Mouse (Mus musculus) heart, postnatal 14 days (tissue): ENCODE measurements around the gene Rps6kb2. TPM values are rescaled to one million over a fixed set of nuclear protein-coding genes. Genes with fewer than 3 reads are reported as not detected.
"Not testable (repeated sequence)": the region's sequence is repeated elsewhere in the genome, so short reads cannot be mapped to it uniquely, and the experiment has no call there.

Experiments
- DNase-seq, 2 experiments: peaks; one replicate each; pipeline ENCODE4 v3.0.0; 2021 to 2022
- intact Hi-C: fragments of 180-260 bp; cut with DNase I; formaldehyde crosslinking; loops from one replicate; pipeline ENCODE4 v1.15.1; 2025
- total RNA-seq, 2 experiments: library from RNA; stranded (reverse); gene quantifications; 2 replicates each; pipeline ENCODE4 v1.2.3; 2021

The Rps6kb2 gene
- total RNA-seq, 2 experiments from 2014 or later = 21.6 to 23.6 TPM

DNA sequence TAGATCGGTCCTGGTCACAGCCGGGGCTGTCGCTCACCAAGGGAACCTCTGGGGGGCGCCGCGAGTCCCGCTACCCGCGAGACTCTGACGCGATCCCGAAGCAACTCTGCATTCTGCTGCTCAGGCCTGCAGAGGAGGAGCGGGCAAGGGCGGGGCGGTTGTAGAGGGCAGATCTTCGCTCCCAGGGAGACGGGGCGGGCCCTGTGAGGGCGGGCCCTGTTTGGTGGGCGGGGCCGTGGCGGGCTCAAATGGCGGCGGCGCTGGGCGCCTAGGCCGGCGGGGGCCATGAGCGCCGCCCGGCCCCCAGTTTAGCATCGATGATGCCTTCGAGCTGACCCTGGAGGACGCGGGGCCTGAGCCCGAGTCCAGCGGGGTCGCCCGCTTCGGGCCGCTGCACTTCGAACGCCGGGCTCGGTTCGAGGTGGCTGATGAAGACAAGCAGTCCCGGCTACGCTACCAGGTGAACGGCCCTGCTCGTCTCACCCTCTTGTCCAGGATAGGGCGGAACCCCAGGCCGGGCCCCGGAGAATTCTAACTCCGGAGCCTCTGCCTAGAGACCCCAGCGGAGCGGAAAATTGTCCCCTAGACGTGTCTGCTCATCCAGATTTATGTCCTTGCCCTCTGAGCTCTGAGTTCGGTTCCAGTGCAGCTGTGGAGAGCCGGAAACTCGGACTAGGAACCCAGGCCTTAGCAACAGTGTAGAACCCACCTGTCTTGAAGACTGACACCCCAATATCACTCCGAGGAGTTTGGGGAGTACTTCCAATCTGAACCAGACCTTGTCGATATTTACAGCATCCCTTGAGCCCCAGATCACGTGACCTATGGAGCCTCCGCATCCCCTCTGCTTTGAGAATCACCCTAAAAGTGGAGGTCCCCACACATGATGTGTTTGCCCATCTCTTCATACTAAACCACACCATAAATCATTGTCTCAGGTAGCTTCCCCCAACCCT, 37.1 kb downstream of the Rps6kb2 start, which contains the start of gene Aip:
Gene Aip (minus strand): TSS at position 118 of the 956 bp plus-strand sequence.
- DNase-seq = peak; percentile 98
- intact Hi-C loops = loop anchor here (2.0 to 5.0 kb wide), 2 partner anchors 71 to 103 kb away; no protein-coding TSS in a partner anchor

DNA sequence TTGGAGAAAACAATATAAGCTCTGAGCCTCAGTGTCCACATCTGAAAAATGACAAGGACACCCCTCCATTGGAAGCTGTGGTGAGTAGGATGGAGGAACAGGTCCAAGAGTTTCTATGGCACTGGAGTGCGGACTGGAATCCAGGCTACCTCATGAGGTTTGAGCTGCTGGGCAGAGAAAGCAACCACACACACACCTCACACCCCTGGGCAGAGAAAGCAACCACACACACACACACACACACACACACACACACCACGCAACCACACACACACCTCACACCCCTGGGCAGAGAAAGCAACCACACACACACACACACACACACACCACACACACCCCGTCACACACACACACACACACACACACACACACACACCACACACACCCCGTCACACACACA, 37.9 kb downstream of the Rps6kb2 start:
- intact Hi-C loops = loop anchor here (5.0 kb wide), 1 partner anchor 72 kb away; no protein-coding TSS in a partner anchor
- DNase-seq = not testable (repeated sequence)

DNA sequence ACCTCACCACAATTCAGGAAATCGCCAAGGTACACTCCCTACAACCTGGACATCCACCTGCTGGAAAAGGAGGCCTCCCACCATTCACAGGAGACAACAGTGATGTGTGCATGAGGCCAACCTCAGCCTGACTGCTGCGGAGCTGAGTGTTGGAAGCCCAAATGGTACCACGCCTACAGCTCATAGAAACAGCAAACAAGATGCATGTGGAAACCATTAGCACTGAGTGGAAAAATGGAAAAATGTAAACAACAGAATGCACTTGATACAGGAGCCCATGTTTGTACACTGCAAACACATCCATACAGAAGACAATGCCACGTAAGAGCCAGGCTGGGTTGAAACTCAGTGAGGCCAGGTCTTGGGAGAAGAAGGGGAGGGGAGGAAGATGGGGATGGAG, 38.7 kb downstream of the Rps6kb2 start:
- intact Hi-C loops = no loop called here
- no peak for DNase-seq

DNA sequence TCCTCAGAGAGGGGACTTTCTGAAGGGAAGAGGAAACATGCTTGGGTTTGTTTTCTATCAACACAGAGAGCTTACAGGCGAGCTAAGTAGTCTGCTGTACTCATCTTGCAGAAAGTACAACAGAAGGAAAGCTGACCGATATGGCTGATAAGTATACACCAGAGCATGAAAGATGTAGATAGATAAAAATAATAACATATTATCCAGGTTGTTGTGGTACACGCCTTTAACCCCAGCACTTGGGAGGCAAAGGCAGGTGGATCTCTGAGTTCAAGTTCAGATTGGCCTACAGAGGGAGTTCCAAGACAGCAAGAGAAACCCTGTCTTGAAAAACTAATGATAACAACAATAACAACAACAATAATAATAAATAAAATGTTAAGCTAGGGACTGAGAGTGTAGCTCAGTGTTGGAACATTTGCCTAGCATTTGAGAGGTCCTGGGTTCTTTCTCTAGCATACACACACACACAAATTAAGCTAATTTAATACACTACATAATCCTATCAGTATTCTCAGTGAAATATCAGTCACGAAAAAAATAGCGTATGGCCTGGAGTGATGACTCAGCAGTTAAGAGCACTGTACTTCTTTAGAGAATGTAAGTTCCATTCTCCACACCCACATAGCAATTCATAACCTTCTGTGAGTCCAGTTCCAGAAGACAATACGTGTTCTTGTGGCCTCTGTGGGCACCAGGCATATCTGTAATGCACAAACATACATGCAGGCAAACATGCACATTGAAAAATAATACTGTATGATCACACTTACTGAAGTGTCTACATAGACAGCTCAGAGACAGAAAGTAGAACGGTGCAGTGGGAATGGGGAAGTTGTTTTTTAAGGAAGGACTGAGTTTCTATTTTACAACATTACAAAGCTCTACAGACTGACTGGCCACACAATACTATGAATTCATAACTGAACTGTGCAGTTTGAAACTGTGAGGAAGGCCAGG, 40.5 kb downstream of the Rps6kb2 start:
- intact Hi-C loops = no loop called here
- no peak for DNase-seq

DNA sequence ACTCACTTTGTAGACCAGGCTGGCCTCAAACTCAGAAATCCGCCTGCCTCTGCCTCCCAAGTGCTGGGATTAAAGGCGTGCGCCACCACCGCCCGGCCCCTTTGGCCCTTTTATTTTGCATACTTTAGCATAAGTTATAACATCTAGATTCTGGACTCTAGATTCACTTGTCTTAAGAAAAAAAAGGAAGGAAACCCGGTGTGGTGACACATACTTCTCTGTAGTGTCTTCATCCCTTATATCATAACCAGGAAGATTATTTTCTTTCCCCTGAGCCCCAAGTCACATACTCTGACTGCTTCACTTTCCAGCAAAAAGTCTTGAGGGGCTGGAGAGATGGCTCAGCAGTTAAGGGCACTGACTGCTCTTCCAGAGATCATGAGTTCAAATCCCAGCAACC, 41.3 kb downstream of the Rps6kb2 start:
- DNase-seq, intact Hi-C loops: not testable (repeated sequence)

DNA sequence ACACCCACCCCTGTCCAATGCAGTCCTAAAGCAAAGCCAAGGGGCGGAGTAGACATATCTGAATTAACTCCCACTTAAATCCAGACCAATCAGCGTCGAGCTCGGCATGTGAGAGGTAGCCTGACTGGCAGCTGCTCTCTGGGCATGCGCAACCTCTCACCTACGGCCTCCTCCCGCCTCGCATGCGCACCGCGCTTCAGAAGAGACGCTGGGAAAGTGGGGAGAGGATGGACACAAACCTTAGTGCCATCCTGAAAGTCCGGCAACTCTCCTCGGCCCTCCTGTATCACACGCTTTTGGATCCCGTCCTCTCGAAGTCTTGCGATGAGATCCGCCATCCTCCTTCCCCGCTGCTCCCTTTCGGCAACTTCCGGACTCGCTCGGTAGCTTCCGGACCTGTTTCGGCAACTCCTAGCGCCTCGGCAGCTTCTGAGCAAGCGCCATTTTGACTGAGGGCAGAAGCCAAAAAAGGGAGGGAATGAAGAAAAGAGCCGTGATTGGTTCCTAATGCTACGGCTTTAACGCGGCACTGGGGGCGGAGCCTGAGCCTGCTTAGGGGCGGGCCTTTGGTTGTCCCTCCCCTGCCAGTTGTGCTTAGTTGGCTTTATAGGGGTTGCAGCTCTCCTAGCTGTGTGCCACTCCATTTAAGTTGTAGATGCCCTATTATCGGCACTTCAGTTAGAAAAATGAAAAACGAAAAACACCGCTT, 41.9 kb downstream of the Rps6kb2 start:
- peak; percentile 94 to 99 for DNase-seq
- intact Hi-C loops = no loop called here

DNA sequence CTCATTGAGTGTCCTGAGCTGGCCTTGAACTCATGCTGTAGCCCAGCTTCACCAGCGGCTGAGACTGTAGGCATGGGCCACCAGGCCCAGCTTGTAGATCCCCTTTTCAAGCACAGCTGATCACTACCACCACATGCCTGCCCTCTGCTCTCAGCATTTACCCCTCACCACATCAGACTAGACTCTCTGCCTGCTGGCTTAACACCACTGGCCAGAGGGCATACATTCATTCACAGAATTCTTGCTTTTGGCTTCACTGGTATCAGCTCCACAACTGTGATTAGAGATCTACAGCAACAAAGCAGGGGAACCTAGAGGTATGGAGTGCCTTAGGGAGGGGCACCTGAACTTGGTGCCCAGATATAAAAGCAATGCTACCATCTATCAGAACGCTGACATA, 42.7 kb downstream of the Rps6kb2 start:
- intact Hi-C loops = no loop called here
- no peak for DNase-seq

DNA sequence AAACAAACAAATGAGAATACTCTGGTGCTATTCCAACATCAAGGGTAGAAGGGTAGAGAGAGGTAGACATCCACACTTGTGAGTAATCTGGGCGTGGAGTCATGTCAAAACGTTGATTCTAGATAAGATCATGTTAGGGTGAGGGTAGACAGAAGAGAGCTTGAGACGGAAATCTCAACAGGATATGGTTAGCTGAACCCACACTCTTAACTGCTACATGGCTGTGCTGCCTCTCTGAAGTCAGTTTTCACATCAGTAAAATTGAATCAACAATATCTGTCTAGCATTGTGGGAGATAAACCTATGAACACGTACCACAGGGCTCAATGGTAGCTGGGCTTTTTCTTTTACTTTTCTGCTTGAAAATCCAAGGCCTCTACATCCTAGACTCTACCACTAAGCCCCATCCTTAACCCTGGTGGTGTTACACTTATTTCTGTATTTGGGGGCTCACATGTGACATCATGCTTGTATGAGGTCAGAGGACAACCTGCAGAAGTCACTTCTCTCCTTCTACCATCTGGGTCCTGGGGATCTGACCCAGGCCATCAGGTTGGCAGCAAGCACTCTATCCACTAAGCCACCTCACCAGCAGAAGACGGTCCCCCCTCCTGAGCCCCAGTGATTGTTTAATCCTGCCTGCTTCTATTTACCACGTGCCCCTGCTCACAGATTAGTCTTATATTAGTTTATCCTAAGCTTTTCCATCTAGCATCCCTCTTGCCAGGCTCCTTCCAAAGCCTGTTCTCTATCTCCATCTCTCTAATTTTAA, 43.3 kb downstream of the Rps6kb2 start:
- no peak for DNase-seq
- intact Hi-C loops = no loop called here

DNA sequence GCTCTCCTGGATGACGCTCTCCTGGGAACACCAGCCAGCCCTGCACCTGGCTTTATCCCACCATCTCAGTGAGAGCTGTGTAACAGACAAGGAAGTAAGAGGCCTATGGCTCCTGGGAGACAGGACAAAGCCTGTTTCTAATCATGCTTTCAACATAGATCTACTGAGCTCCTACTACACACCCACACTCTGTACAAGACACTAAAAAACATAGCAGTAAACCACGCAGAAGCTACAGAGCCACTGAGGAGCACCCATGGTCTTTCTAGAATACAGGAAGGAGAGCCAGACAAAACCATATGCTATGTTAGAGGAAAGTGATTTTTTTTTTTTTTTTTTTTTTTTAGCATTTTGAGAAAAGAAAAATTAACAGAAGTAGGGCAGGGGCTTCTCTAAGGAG, 44.8 kb downstream of the Rps6kb2 start:
- no peak for DNase-seq
- intact Hi-C loops = no loop called here

DNA sequence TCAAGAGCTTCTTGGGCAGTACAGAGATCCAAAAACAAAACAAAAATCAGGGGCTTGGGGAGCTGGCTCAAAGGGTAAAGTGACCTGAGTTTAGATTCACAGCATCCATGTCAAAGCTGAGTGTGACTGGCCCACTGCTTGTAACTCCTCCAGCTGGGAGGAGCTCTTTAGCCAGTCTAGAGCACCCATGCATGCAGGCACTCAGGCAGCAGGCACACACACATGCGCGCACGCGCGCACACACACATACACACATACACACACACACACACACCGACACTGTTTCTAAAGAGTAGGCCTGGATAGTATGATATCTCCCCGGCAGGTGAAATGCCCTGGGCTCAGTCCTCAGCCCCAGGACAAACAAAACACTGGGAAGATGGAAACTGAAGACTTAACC, 46.1 kb downstream of the Rps6kb2 start:
- intact Hi-C loops = no loop called here

DNA sequence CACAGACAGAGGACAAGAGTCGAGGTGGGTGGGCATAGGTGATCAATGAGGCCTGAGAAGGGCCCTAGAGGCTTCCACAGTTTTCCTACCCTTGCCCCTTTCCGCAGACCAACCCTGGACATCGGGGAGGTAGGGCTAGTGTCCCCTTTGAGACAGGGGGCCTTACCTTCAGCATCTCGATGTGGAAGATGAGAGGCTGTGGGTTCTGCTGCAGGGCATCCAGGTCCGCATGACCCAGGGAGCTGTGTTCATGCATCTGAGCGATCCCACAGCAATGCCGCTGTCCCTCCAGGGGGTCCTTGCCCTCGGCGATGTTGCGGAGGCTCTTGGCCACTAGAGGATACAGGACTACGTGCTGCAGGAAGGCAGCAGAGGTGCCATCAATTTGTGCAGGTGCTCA, 47.3 kb downstream of the Rps6kb2 start:
- DNase-seq = no peak
- intact Hi-C loops = no loop called here

More for the DNA sequence above, 46.1 kb downstream of the Rps6kb2 start:
- no peak for DNase-seq

DNA sequence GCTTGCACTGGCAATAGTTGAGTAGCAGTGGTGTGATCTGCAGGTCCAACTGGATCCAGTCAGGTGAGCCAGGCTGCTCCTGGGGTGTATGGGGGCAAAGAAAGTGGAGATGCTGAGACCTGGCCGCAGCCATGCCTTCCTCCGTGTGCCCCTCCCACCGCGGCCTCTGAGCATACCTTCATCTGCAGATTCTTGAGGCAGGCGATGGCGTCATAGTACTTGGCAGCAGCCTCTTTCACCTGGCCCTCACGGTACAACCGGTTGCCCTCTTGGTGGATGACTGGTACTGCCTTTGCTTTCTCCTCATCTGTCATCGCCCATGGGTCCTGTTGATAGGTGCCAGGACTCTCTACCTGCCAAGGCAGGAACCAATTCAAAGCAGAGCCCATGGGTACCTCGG, 48.0 kb downstream of the Rps6kb2 start:
- no peak for DNase-seq
- intact Hi-C loops = no loop called here

DNA sequence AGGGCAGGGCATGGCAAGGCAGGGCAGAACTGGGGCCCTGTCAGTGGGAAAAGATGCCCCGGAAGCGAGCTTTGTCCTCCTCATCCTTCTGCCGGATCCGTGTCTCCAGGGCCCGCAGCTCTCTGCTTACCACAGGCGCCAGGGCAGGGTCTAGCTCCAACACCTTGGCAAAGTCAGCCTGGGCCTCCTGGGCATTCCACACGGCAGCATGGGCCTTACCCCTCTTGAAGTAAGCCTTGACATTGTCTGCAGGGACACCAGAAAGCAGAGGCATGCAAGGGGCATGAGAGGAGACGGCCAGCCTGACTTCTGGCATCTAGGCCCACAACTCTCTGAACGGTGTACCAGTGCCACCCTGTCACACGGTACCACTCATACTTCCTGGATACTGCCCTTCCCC, 48.6 kb downstream of the Rps6kb2 start:
- intact Hi-C loops = no loop called here
- no peak for DNase-seq

DNA sequence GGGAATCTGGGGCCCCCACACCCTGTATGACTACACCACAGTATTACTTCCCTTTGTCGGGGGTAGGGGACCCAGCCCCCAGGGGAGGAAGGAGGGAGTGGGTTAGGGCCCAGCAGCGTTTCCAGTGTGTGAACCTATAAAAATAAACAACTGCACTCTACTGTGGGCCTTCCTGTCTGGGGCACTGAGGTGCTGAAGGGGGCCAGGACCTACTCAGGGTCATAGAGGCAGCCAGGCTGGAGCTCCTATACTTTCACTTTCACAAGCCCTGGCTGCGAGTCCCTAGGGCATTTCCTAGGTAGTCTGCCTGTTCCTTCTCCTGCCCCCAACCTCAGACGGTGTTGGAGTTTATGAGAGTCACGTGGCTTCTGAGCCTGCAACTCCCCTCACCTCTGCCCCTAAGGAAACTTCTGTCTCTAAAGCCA, 49.3 kb downstream of the Rps6kb2 start:
- DNase-seq = peak in 1 of 2 experiments; percentile 17
- intact Hi-C loops = no loop called here

DNA sequence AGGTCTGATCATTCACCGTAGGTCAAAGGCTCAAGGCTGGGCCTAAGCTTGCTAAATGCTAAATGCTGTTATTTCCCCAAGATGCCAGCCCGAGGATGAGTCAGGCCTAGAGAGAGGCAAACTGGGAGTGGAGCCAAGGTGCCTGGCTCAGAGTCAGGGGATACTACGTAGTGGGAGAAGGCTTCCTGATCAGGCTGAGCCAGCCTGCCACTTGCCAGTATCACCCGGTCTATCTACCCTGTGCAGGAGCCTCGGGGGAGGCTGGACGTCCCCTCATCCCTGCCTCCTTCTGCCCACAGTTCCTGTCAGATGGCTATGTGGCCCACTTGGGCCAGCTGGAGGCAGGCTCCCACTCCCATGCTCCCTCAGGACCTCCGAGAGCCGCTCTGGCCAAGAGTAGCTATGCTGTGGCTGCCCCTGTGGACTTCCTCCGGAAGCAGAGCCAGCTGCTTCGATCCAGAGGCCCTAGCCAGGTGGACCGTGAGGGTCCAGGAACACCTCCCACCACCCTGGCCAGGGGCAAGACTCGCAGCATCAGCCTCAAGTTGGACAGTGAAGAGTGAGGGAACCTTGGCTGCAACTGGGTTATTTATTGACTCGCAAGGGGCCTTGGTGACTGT, 49.9 kb downstream of the Rps6kb2 start:
- intact Hi-C loops = no loop called here

DNA sequence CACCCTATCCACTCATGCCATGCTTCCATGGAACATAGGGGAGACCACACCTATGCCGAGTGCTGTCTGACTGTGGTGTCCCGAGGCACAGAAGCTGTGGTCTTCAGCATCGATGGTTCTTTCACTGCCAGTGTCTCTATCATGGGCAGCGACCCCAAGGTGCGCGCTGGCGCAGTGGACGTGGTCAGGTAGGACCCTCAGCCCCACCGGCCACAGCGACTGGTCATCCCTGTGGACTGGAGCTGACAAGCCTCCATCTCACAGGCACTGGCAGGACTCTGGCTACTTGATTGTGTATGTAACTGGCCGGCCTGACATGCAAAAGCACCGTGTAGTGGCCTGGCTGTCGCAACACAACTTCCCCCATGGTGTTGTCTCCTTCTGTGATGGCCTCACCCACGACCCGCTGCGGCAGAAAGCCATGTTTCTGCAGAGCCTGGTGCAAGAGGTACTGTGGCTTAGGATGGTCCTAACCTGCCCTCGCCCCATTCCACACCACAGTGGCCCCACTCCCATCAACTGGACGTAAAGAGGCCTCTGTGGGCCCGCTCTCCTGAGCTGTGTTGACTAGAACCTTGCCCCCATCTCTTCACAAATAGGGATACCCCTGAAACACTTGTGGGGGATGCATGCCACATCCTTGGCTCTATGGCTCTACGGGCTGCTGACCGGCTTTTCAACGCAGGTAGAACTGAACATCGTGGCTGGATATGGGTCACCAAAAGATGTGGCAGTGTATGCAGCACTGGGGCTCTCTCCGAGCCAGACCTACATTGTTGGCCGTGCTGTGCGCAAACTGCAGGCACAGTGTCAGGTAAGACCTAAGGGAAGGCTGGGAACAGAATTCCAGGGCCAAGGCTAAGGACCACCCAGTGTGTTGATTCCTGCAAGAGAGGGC, 50.8 kb downstream of the Rps6kb2 start:
- intact Hi-C loops = no loop called here
- DNase-seq = no peak

More for the DNA sequence above, 49.9 kb downstream of the Rps6kb2 start:
- DNase-seq = peak; percentile 65 to 81

DNA sequence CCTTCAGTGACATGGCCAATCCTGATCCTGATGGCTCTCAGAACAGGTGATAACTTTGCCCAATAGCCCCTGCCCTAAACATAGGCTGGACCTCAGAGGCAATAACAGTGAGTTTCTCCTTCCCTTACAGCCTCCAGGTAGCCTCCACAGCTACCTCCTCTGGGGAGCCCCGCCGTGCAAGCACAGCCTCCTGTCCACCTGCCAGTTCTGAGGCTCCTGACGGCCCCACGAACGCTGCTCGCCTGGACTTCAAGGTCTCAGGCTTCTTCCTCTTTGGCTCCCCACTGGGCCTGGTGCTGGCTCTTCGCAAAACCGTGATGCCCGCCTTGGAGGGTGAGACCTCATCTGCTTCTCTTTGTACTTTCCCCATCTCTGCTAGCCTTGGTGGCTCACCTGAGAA, 54.6 kb downstream of the Rps6kb2 start:
- no peak for DNase-seq
- intact Hi-C loops = no loop called here

DNA sequence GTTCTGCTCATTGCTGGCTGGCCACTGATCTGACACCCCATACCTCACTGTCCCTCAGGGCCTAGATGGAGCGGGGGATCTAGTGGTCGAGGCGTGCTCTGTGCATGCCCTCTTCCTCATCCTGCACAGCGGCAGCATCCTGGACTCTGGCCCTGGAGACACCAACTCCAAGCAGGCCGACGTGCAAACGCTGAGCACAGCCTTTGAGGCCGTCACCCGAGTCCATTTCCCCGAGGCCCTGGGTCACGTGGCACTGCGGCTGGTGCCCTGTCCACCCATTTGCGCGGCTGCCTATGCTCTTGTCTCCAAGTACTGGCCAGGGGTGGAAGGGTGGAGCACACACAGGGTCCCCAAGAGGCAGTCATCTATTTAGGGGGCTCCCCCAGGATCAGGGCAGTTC, 56.5 kb downstream of the Rps6kb2 start:
- intact Hi-C loops = no loop called here

More for the DNA sequence above, 56.5 kb downstream of the Rps6kb2 start:
- no peak for DNase-seq
